Mouse (Mus musculus): ENCODE data around the gene Ctnnb1. TPM values are rescaled to one million over a fixed set of nuclear protein-coding genes. Genes with fewer than 3 reads are reported as not detected.

The Ctnnb1 gene
- 259 and 433 TPM in 2 replicates for polyA plus RNA-seq (2012; rRNA removed)

GRCm38 (mm10) chr9:120929081-120929480 is at the start of gene Ctnnb1:
TSS of gene Ctnnb1 (plus strand) at chr9:120929216.
- DNase-seq (ENCODE audit: low read depth): peak; percentile 77
- no peak for TF ChIP-seq CTCF (IDR thresholded peaks at IDR 0.05; ENCODE audit: borderline replicate concordance, extremely low read depth, insufficient read depth, insufficient read length)
- TF ChIP-seq POLR2A (IDR thresholded peaks at IDR 0.05; ENCODE audit: borderline replicate concordance, extremely low read depth, insufficient read depth, insufficient read length, poor library complexity, severe bottlenecking): no peak

GRCm38 (mm10) chr9:120880286-120880685 is 48.7 kb upstream of the Ctnnb1 start:
- DNase-seq (ENCODE audit: low read depth): no peak
- TF ChIP-seq POLR2A (IDR thresholded peaks at IDR 0.05; ENCODE audit: borderline replicate concordance, extremely low read depth, insufficient read depth, insufficient read length, poor library complexity, severe bottlenecking) (no peak), CTCF (IDR thresholded peaks at IDR 0.05; ENCODE audit: borderline replicate concordance, extremely low read depth, insufficient read depth, insufficient read length) (no peak)

GRCm38 (mm10) chr9:120881121-120881520 is 47.9 kb upstream of the Ctnnb1 start:
- DNase-seq (ENCODE audit: low read depth): no peak
- TF ChIP-seq POLR2A (IDR thresholded peaks at IDR 0.05; ENCODE audit: borderline replicate concordance, extremely low read depth, insufficient read depth, insufficient read length, poor library complexity, severe bottlenecking) (no peak), CTCF (IDR thresholded peaks at IDR 0.05; ENCODE audit: borderline replicate concordance, extremely low read depth, insufficient read depth, insufficient read length) (no peak)

- DNase-seq (ENCODE audit: low read depth): no peak
- TF ChIP-seq CTCF (IDR thresholded peaks at IDR 0.05; ENCODE audit: borderline replicate concordance, extremely low read depth, insufficient read depth, insufficient read length) (no peak), POLR2A (IDR thresholded peaks at IDR 0.05; ENCODE audit: borderline replicate concordance, extremely low read depth, insufficient read depth, insufficient read length, poor library complexity, severe bottlenecking) (no peak)
These were observed 47.2 kb upstream of the Ctnnb1 start for GRCm38 (mm10) chr9:120881839-120882238.

- TF ChIP-seq POLR2A (IDR thresholded peaks at IDR 0.05; ENCODE audit: borderline replicate concordance, extremely low read depth, insufficient read depth, insufficient read length, poor library complexity, severe bottlenecking) (no peak), CTCF (IDR thresholded peaks at IDR 0.05; ENCODE audit: borderline replicate concordance, extremely low read depth, insufficient read depth, insufficient read length) (no peak)
- peak; percentile 70 for DNase-seq (ENCODE audit: low read depth)
These were observed 44.3 kb upstream of the Ctnnb1 start for GRCm38 (mm10) chr9:120884726-120885125.

GRCm38 (mm10) chr9:120887631-120888030 is 41.4 kb upstream of the Ctnnb1 start:
- TF ChIP-seq POLR2A (IDR thresholded peaks at IDR 0.05; ENCODE audit: borderline replicate concordance, extremely low read depth, insufficient read depth, insufficient read length, poor library complexity, severe bottlenecking): no peak
- TF ChIP-seq CTCF (IDR thresholded peaks at IDR 0.05; ENCODE audit: borderline replicate concordance, extremely low read depth, insufficient read depth, insufficient read length): no peak
- DNase-seq (ENCODE audit: low read depth): no peak

- TF ChIP-seq CTCF (IDR thresholded peaks at IDR 0.05; ENCODE audit: borderline replicate concordance, extremely low read depth, insufficient read depth, insufficient read length) (no peak), POLR2A (IDR thresholded peaks at IDR 0.05; ENCODE audit: borderline replicate concordance, extremely low read depth, insufficient read depth, insufficient read length, poor library complexity, severe bottlenecking) (no peak)
These were observed 35.6 kb upstream of the Ctnnb1 start for GRCm38 (mm10) chr9:120893435-120893834.

GRCm38 (mm10) chr9:120893971-120894370 is 35.0 kb upstream of the Ctnnb1 start:
- DNase-seq (ENCODE audit: low read depth): no peak
- no peak for TF ChIP-seq POLR2A (IDR thresholded peaks at IDR 0.05; ENCODE audit: borderline replicate concordance, extremely low read depth, insufficient read depth, insufficient read length, poor library complexity, severe bottlenecking)
- no peak for TF ChIP-seq CTCF (IDR thresholded peaks at IDR 0.05; ENCODE audit: borderline replicate concordance, extremely low read depth, insufficient read depth, insufficient read length)

More at GRCm38 (mm10) chr9:120893435-120893834, 35.6 kb upstream of the Ctnnb1 start:
- DNase-seq (ENCODE audit: low read depth): no peak

- TF ChIP-seq POLR2A (IDR thresholded peaks at IDR 0.05; ENCODE audit: borderline replicate concordance, extremely low read depth, insufficient read depth, insufficient read length, poor library complexity, severe bottlenecking): no peak
- no peak for TF ChIP-seq CTCF (IDR thresholded peaks at IDR 0.05; ENCODE audit: borderline replicate concordance, extremely low read depth, insufficient read depth, insufficient read length)
- DNase-seq (ENCODE audit: low read depth): no peak
These were observed 34.6 kb upstream of the Ctnnb1 start for GRCm38 (mm10) chr9:120894376-120894775.

GRCm38 (mm10) chr9:120896502-120896901 is 32.5 kb upstream of the Ctnnb1 start:
- no peak for DNase-seq (ENCODE audit: low read depth)
- no peak for TF ChIP-seq CTCF (IDR thresholded peaks at IDR 0.05; ENCODE audit: borderline replicate concordance, extremely low read depth, insufficient read depth, insufficient read length)
- no peak for TF ChIP-seq POLR2A (IDR thresholded peaks at IDR 0.05; ENCODE audit: borderline replicate concordance, extremely low read depth, insufficient read depth, insufficient read length, poor library complexity, severe bottlenecking)

- TF ChIP-seq POLR2A (IDR thresholded peaks at IDR 0.05; ENCODE audit: borderline replicate concordance, extremely low read depth, insufficient read depth, insufficient read length, poor library complexity, severe bottlenecking) (no peak), CTCF (IDR thresholded peaks at IDR 0.05; ENCODE audit: borderline replicate concordance, extremely low read depth, insufficient read depth, insufficient read length) (no peak)
- no peak for DNase-seq (ENCODE audit: low read depth)
These were observed 31.7 kb upstream of the Ctnnb1 start for GRCm38 (mm10) chr9:120897269-120897668.

- no peak for DNase-seq (ENCODE audit: low read depth)
- TF ChIP-seq POLR2A (IDR thresholded peaks at IDR 0.05; ENCODE audit: borderline replicate concordance, extremely low read depth, insufficient read depth, insufficient read length, poor library complexity, severe bottlenecking): no peak
- TF ChIP-seq CTCF (IDR thresholded peaks at IDR 0.05; ENCODE audit: borderline replicate concordance, extremely low read depth, insufficient read depth, insufficient read length): no peak
These were observed 29.2 kb upstream of the Ctnnb1 start for GRCm38 (mm10) chr9:120899833-120900232.
